Mouse (Mus musculus): ENCODE measurements around the gene Eif2s2. TPM values are rescaled to one million over a fixed set of nuclear protein-coding genes. Genes with fewer than 3 reads are reported as not detected.
"Not testable (repeated sequence)": the region's sequence is repeated elsewhere in the genome, so short reads cannot be mapped to it uniquely, and the experiment has no call there.

Gene Eif2s2
- polyA plus RNA-seq, 1 experiment from 2014 or later: 111 TPM

DNA sequence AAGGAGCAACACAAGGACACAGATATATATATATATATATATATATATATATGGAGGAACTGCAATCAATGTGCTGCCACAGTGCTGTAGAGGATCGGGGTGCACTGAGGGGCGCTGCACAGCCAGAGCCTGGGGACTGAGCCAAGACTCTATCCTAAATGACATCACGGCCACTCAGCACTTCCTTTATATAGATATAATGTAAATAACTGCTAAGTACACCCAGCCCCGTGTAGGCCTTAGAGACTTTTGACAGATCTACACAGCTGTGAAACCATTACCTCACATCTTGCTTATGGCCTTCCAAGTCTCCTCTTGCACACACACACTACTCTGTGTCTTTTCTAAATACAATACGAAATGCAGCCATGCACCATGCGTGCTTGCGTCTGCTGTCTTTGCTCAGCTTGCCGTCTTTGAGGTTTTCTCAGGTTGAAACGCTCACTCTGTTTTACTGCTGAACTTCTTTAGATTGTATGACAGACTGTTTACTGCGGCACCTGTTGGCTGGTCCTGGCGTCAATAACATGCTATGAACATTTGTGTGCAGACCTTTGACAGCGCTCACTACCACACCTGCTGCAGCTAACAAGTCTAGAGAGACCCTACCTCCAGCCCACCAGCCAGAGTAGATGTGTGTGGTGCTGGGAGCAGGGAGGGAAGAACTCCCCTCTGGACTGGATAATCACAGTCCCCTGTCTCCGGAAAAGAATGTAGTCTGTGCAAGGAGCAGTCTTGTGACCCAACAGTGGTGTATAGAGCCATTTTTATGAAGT, 25.3 kb upstream of the Eif2s2 start:
- no peak overlapping the region for H3K4me2 ChIP-seq
- H3K27me3 ChIP-seq (replicated peaks): peaks cover 9% of the 10 kb centered on the region; the same call in 1 of the 2 replicates
- no peaks in the 10 kb centered on the region for H3K9me3 ChIP-seq (replicated peaks)
- no peak overlapping the region for H3K9ac ChIP-seq
- H3K4me3 ChIP-seq: no peak overlapping the region
- 72% methylated on average over 13 of the region's 13 CpGs for WGBS (ENCODE audit: insufficient replicate concordance)
- no peak for ATAC-seq
- no peak overlapping the region for H3K27ac ChIP-seq
- H3K36me3 ChIP-seq: no peaks in the 10 kb centered on the region
- no peaks in the 10 kb centered on the region for H3K4me1 ChIP-seq

DNA sequence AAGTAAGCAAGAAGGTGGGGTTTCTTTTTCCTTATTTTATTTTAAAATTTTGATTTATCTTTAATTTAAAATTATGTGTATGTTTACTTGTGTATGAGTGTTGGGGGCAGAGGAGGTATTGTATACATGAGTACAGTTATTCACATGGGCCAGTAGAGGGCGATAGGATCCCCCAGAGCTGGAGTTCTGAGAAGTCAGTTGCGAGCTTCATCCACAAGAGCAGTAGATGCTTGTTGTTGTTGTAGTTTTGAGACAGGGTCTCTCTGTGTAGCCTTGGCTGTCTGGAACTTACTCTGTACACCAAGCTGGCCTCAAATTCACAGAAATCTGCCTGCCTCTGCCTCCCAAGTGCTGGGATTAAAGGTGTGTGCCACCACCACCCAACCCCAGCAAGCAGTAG, 23.8 kb upstream of the Eif2s2 start:
- Histone ChIP-seq H3K27ac (no peak overlapping the region), H3K9ac (no peak overlapping the region), H3K4me3 (no peak overlapping the region), H3K4me1 (no peaks in the 10 kb centered on the region), H3K27me3 (replicated peaks) (peaks cover 9% of the 10 kb centered on the region; the same call in 1 of the 2 replicates), H3K4me2 (no peak overlapping the region), H3K36me3 (no peaks in the 10 kb centered on the region), H3K9me3 (replicated peaks) (no peaks in the 10 kb centered on the region)
- ATAC-seq: no peak
- 6% methylated on average over 2 of the region's 2 CpGs for WGBS (ENCODE audit: insufficient replicate concordance)

DNA sequence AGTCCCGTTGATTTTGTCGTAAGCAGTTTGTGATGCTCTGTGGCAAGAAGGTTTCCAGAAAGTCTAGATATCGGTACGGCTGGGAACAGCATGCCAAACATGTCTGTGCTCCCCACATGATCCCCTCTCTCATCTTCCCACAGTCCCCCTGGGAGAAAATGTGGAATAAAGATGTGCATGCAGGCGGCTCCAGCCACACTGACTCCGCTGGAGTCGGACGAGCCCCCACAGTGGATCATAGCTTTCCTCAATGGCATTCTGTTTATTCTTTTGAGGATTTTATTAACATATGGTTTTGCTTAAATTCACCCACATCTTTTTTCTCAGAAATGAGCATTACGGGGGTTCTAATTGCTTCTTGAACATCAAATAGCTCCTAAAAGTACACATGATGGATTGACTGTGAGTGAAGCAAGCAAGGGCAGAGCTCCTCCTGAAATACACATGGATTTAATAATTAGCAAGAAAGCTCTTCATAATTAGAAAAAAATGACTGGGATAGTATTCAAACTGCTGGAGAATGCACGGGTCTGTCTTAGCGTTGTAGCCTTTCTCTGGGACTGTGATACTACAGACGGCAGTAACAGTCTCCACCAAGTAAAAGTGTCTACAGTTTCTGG, 23.3 kb upstream of the Eif2s2 start:
- H3K36me3 ChIP-seq: no peaks in the 10 kb centered on the region
- no peak overlapping the region for H3K27ac ChIP-seq
- no peak overlapping the region for H3K4me3 ChIP-seq
- peaks cover 9% of the 10 kb centered on the region; the same call in 1 of the 2 replicates for H3K27me3 ChIP-seq (replicated peaks)
- no peaks in the 10 kb centered on the region for H3K9me3 ChIP-seq (replicated peaks)
- H3K4me2 ChIP-seq: no peak overlapping the region
- no peak overlapping the region for H3K9ac ChIP-seq
- H3K4me1 ChIP-seq: no peaks in the 10 kb centered on the region
- WGBS (ENCODE audit: insufficient replicate concordance): 70% methylated on average over 12 of the region's 12 CpGs
- ATAC-seq: no peak

DNA sequence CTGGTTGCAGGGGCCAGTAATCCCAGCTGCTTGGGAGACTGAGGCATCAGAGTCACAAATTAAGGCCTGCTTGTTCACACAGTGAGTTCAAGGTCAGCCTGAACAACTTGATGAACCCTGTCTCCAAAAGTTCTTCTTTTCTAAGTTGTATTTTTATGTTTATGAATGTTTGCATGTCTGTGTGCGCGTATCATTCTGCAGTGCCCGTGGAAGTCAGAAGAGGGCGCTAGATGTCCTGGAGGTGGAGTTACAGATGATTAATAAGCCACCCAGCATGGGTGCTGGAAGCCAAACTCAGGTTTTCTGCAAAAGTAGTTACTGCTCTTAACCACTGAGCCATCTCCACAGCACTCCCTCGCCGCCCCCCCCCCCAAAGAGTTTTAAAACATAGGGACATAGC, 17.1 kb upstream of the Eif2s2 start:
- Histone ChIP-seq H3K9ac (no peak overlapping the region), H3K4me1 (no peaks in the 10 kb centered on the region), H3K4me2 (no peak overlapping the region), H3K27me3 (replicated peaks) (peaks cover 9% of the 10 kb centered on the region; the same call in 1 of the 2 replicates), H3K4me3 (no peak overlapping the region), H3K27ac (no peak overlapping the region), H3K9me3 (replicated peaks) (no peaks in the 10 kb centered on the region), H3K36me3 (no peaks in the 10 kb centered on the region)
- ATAC-seq: no peak
- 73% methylated on average over 6 of the region's 6 CpGs for WGBS (ENCODE audit: insufficient replicate concordance)

DNA sequence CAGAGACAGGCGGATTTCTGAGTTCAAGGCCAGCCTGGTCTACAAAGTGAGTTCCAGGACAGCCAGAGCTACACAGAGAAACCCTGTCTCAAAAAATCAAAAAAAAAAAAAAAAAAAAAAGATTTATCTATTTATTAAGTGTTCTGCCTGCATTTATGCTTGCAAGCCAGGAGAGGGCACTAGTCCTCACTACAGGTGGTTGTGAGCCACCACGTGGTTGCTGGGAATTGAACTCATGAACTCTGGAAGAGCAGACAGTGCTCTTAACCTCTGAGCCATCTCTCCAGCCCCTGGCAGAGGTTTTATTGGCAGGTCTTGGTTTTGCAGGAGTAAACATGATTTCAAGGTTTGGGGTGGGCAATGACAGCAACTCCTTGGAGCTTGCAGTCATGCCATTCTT, 15.5 kb upstream of the Eif2s2 start:
- H3K36me3 ChIP-seq; H3K9me3 ChIP-seq (replicated peaks); ATAC-seq; H3K4me3 ChIP-seq; H3K4me1 ChIP-seq; H3K9ac ChIP-seq; H3K4me2 ChIP-seq; H3K27me3 ChIP-seq (replicated peaks); H3K27ac ChIP-seq: not testable (repeated sequence)
- WGBS (ENCODE audit: insufficient replicate concordance): 39% methylated on average over 2 of the region's 2 CpGs

DNA sequence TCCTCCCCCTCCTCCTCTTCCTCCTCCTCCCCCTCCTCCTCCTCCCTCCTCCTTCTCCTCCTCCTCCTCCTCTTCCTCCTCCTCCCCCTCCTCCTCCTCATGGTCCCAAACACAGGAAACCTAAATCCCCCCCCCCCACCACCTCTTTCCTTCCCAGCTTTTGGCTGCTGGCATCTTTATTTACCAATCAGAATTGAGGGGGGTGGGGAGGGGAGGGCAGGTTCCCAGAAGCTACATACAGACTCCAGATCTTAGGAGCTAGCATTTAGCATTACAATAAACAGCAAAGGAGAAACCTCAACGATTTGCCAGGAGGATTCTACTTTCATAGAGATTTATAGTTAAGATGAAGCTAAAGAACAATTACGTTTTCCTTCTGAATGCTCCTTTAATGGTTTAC, 13.1 kb upstream of the Eif2s2 start:
- Histone ChIP-seq H3K9me3 (replicated peaks) (no peaks in the 10 kb centered on the region), H3K27me3 (replicated peaks) (peaks cover 8% of the 10 kb centered on the region; the same call in 1 of the 2 replicates), H3K4me3 (no peak overlapping the region), H3K27ac (no peak overlapping the region), H3K36me3 (no peaks in the 10 kb centered on the region), H3K4me1 (no peaks in the 10 kb centered on the region), H3K4me2 (no peak overlapping the region), H3K9ac (no peak overlapping the region)
- no peak for ATAC-seq
- 52% methylated on average over 2 of the region's 2 CpGs for WGBS (ENCODE audit: insufficient replicate concordance)

DNA sequence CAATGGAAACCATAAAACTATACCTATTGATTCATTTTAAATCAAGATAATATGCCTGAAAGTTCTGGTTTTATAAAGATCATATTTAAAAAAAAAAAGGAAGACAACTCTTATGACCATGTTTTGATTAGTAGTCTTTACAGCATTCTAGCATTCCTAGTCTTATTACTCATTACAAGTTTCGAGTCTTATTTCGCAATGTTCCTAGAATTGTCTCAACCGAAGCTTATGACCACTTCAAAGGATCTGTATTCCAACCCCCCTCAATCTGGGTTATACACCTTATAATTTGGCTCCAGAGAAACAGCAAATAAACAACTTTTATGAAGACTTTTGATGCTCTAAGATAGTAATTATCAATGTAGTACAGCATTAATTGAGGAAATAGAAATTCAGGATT, 9.4 kb upstream of the Eif2s2 start:
- Histone ChIP-seq H3K27ac (no peak overlapping the region), H3K4me1 (no peaks in the 10 kb centered on the region), H3K36me3 (no peaks in the 10 kb centered on the region), H3K9ac (no peak overlapping the region), H3K4me2 (no peak overlapping the region), H3K27me3 (replicated peaks) (peaks cover 13% of the 10 kb centered on the region; the same call in 1 of the 2 replicates), H3K4me3 (no peak overlapping the region), H3K9me3 (replicated peaks) (no peaks in the 10 kb centered on the region)
- 65% methylated on average over 3 of the region's 3 CpGs for WGBS (ENCODE audit: insufficient replicate concordance)
- ATAC-seq: no peak

DNA sequence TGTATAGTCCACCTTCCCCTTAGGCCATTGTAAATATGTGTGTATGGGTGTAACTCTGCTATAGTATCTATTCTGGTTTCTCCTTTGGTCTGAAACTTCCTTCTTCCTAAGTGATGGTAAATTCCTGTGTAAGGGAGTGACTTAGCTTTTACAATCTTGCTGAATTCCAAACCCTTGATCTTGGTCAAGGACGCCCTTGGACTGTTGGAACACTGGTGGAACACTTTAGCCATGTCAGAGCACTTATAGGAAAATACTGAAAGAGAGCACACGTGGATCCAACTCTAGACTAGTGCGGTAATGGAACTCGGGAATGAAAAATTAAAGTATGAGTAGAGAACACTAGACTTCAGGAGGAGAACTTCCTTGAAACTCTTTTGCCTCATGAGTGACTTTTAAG, 6.7 kb upstream of the Eif2s2 start:
- H3K4me2 ChIP-seq; H3K4me3 ChIP-seq; H3K27ac ChIP-seq; H3K4me1 ChIP-seq; H3K36me3 ChIP-seq; ATAC-seq; H3K9me3 ChIP-seq (replicated peaks); H3K9ac ChIP-seq: not testable (repeated sequence)
- WGBS (ENCODE audit: insufficient replicate concordance): 61% methylated on average over 4 of the region's 4 CpGs
- H3K27me3 ChIP-seq (replicated peaks): peaks cover 20% of the 10 kb centered on the region; the same call in 1 of the 2 replicates

DNA sequence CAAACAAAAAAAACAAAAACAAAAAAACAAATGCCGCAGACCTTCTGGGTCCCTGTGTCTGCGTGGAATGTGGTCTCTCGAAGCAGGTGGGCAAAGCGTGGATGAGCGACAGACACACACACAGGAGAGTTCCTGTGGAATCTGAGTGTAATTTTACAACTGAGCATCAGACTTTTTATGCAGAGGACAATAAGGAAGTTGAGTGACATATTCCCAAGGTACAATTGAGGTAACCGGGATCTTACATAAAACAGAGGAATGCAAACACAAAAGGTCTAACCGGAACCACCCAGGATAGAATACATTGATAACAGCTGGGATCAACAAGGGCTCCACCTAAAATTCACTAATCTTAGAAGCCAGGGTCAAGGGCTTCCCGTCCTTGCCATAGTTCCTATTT, 6.3 kb upstream of the Eif2s2 start:
- WGBS (ENCODE audit: insufficient replicate concordance): 73% methylated on average over 8 of the region's 8 CpGs
- H3K9ac ChIP-seq; H3K27ac ChIP-seq; H3K36me3 ChIP-seq; H3K4me3 ChIP-seq; H3K4me1 ChIP-seq; H3K4me2 ChIP-seq; H3K9me3 ChIP-seq (replicated peaks); ATAC-seq: not testable (repeated sequence)
- H3K27me3 ChIP-seq (replicated peaks): peaks cover 20% of the 10 kb centered on the region; the same call in 1 of the 2 replicates

DNA sequence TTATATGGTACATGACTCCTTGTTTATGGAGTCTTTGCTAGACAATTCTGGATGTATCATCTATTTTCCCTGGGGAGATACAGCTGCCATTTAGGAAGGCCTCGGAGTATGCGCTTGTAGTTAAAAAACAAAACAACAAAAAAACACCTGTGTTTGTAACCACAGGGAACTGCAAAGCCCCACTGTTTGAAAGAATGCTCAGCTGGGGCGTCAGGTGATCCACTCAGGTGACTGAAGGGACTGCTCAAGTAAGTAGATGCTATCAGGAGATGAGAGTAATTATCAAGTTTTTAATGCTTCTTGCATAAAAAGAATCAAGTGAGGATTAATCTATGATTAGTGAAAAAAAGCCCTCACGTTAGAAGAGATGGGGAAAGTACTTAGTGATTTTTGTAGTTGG, 813 bp upstream of the Eif2s2 start:
- Histone ChIP-seq H3K4me2 (peak overlapping the region; percentile 80), H3K4me3 (peak overlapping the region; percentile 95), H3K27ac (no peak overlapping the region), H3K36me3 (peaks cover 11% of the 10 kb centered on the region), H3K27me3 (replicated peaks) (0 out of 2 replicates have a peak, but pooled peaks cover 13% of the 10 kb centered on the region), H3K9me3 (replicated peaks) (no peaks in the 10 kb centered on the region), H3K4me1 (peaks cover 25% of the 10 kb centered on the region), H3K9ac (peak overlapping the region; percentile 98; the same call in 1 of the 2 replicates)
- ATAC-seq: no peak
- WGBS (ENCODE audit: insufficient replicate concordance): 68% methylated on average over 4 of the region's 4 CpGs

DNA sequence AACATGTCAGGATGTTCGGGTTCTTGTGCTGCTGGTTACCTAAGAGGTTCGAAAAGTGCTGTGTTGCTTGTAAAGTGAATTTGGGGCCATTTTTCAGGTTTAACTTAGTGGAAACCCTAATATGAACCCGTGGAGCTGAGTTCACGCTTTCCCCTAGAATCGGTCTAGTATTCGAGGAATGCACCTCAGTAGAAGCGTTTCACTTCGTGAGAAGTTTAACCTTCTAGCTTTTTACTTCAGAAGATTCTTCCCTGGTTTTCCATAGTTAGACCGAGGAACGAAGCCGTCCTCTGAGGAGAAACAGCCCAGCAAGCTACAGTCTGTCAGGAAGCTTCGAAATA, 280 bp upstream of the Eif2s2 start:
- Histone ChIP-seq H3K9me3 (replicated peaks) (no peaks in the 10 kb centered on the region), H3K4me3 (peak overlapping the region; percentile 95), H3K36me3 (peaks cover 16% of the 10 kb centered on the region), H3K9ac (peak overlapping the region; percentile 98), H3K27me3 (replicated peaks) (0 out of 2 replicates have a peak, but pooled peaks cover 11% of the 10 kb centered on the region), H3K4me1 (peaks cover 25% of the 10 kb centered on the region), H3K4me2 (peak overlapping the region; percentile 80), H3K27ac (no peak overlapping the region)
- WGBS (ENCODE audit: insufficient replicate concordance): 8% methylated on average over 12 of the region's 12 CpGs
- ATAC-seq: peak; percentile 14

DNA sequence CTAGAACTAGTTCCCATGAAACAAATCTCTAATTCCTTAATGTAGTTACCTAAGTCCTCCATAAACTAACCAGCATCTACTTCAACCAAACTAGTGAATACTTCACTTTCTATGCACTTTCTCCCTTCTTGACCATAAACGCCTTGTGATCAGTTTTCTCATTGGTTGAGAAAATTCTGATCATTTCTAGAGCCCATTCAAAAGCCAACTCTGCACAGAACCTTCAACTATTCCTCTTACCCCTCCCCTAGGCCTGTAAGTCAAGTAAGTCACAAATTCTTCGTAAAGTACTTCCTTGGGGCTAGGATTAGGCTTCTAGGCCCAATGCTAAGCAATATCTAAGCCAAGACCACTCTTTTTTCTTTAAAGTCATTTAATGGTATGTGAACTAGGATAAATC, 1.1 kb downstream of the Eif2s2 start:
- Histone ChIP-seq H3K27me3 (replicated peaks) (0 out of 2 replicates have a peak, but pooled peaks cover 6% of the 10 kb centered on the region), H3K4me2 (peak overlapping the region; percentile 80), H3K4me1 (peaks cover 25% of the 10 kb centered on the region), H3K4me3 (peak overlapping the region; percentile 95), H3K36me3 (peaks cover 30% of the 10 kb centered on the region), H3K9me3 (replicated peaks) (no peaks in the 10 kb centered on the region), H3K9ac (peak overlapping the region; percentile 98), H3K27ac (peak overlapping the region; percentile 93)
- ATAC-seq: no peak
- 1% methylated on average over 2 of the region's 2 CpGs for WGBS (ENCODE audit: insufficient replicate concordance)

Measured in liver, embryonic 12.5 days (tissue).